Mouse (Mus musculus) frontal cortex, postnatal 25 days (tissue): Measurements from ENCODE around the gene Pcbp1.
"Not testable (repeated sequence)": the region's sequence is repeated elsewhere in the genome, so short reads cannot be mapped to it uniquely, and the experiment has no call there.

Experiments used
- DNase-seq, 2 experiments: peaks; one replicate each; pipeline ENCODE4 v3.0.0; 2022; ENCODE audit warnings: low spot score in 2 of 2

Gene Pcbp1

DNA sequence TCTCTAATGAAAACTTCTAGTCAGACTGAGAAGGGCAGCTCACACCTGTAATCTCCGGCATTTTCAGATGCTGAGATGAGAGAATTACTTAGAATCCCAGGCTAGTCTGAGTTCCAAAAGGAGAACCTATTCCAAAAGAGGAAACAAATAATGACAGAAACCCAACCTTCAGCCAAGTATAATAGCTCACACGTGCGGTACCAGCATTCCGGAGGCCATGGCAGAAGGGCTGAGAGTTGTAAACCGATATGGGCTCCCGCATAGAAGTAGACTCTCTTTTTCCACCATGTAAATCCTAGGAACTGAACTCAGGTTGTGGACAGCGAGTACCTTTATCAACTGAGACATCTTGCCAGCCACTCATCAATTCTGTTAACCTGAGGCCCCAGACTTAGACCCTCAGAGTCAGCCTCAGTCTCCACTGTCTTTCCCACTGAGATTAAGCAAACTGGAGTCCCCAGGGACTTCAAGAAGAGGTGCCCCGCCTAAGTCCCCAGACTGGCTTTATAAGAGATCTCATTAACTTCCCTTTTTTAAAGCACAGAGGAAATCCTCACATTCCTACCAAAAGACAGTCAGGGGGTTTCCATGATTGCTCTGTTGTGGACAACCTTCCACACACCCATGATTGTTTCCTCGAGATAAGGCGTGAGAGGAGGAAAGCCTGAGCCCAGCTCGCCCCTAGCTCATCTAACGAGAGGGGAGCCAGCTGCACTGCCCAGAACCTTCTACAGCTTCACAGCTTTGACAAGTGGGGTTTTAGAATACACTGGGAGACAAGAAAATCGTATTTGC lies 32.5 kb downstream of the Pcbp1 start:
- no peak for DNase-seq

DNA sequence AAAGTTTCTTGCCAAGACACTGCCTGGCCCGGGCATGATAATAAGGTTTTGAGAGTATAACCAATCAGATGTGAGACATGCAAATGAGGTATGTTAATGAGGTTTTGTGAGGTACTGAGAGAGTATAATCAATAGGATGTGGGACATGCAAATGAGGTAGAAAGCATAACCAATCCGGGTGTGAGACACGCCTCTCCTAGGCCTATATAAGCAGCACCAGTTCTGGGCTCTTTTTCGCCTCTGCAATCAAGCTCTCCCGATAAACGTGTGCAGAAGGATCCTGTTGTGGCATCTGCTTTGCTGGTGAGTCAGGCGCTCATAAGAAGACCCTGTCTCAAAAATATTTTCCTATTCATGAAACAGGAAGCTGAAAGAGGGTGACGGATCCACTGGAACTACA lies 35.7 kb downstream of the Pcbp1 start:
- DNase-seq = not testable (repeated sequence)

DNA sequence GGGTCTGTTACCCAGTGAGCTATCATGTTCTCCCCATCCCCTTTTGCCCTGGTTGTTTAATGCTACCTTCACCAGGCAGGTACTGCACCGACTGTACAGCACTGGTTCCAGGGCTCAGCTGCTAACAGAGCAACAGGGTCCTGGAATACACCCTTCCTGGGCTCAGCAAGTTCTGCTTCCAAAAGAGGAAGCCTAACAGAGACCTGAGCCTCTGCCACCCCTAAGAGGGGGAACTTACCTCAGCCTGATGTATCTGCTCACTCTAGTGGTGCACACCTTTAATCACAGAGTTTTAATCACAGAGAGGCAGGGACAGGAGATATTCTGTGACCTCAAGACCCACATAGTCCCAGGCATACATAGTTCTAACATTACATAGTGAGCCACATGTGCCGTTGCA lies 36.2 kb downstream of the Pcbp1 start:
- DNase-seq = no peak

DNA sequence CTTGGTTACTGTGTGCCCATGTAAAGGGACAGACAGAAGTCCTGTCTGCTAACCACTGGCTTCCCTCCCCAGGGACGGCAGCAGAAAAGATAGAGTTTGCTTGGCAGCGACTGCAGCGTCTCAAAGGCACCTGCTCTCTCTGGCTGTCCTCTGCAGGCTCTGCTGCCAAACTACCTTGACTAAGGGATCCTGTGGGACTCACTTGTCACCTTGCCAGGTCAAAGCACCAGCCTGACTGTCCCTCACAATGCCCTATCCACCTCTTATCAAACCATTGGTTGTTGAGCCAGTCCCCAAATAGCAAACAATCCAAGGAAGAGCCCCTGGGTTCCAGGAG lies 38.0 kb downstream of the Pcbp1 start:
- DNase-seq = no peak

DNA sequence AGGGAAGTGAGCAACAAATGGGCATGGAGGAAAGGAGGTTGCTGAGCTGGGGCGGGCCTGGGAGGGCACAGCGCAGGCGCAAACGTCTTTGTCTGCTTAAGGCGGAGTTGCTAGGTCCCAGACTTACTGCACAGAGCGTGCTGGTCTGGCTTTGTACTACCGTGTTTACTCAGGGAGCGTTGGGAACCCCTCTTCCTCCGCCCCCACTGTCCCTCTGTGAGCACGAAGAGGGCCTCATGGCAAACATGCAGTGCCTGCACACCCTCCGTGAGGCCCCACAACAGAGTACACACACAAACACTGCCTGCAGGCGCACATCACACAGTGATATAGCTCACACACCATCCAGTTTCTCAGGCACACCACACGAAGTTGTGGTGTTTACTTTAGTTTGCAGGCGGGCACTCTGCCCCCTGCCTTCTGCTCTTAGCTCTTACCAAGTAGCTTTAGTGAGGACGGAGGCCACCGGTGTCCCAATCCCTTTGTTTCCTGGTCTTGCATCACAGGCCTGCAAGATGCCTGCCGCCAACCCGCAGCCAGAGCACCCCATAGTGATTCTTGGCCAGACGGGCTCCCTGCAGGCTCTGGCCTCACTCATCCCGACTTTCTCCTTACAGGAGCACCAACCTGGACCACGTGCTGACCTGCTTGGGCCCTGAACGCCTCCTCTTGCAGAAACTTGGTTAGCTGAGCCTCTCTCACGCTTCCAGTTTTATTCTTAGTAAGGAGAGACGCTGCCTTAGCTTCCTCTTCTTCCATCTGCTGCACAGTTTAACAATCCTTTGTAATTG lies 38.6 kb downstream of the Pcbp1 start:
- peak; percentile 51 to 52 for DNase-seq

DNA sequence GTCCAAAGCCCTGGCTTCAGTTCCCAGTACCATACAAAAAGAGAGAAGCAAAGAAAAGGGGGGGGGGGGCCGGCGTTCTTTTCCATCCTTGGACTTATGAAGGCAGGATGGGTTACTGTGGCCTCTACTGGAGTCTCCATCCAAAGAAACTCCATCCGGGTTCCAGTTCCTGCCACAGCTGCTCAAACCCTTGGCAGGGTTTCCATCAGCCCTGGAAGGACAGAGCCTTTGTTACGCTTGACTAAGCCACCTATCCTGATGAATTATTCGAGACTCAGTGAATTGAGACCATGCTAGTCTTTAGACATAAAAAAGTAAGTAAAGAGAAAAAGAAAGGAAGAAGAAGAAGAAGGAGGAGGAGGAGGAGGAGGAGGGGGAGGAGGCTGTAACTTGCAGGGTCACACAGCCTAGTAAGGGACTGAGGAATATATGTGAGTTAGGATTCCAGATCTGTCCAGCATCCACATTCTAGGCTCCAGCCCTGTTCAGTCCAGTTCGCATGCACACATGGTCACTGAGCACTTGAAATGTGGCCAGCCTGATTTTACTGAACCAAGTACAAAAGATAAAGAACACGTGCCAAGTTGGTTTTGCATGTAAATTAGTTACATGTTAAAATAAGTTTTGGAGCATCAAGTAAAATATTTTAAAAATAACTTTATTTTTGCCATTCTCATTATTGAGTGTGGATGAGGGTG lies 40.0 kb downstream of the Pcbp1 start:
- no peak for DNase-seq

DNA sequence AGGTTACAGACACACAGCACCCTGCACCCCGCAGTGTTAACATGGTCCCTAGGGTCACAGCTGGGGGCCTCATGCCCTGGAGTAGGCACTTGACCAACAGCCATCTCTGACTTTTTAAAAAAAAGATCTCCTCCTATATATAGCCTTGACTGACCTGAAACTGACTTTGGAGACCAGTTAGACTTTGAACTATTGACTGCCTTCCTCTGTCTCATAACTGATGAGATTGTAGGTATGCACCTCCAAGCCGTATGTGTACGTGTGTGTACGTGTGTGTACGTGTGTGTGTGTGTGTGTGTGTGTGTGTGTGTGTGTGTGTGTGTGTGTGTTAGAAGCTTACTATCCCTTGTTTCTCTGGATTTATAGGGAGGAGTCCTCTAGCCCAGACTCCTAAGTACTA lies 44.2 kb downstream of the Pcbp1 start:
- no peak for DNase-seq

DNA sequence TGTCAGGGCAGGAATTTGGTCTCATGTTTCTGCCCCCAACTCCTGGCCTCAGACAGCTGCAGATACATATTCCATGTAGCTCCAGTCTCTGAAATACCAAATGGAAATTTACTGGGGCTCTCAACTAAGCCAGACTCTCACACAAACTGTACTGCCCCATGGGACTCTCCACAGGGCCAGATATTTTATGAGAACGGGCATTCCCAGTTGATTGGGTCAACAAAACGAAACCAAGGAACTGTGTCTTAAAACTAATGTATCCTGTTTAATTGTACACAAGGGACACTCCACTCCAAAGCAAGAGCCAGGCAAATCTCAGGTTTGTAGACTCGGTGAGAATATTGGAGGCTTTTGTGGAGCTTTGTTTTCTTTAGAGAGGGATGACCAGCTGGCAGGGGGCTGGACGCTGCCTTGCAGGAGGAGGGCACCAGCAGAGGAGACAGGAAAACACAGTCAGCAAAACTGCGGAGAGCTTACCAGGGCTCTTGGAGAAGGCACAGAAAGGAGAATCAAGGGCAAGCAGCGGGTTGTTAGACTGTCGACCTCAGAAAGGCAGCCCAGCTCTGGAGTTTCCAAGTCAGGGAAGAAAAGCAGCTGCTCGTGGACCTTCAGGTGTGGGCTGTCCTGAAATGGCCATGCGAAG lies 45.8 kb downstream of the Pcbp1 start:
- no peak for DNase-seq

DNA sequence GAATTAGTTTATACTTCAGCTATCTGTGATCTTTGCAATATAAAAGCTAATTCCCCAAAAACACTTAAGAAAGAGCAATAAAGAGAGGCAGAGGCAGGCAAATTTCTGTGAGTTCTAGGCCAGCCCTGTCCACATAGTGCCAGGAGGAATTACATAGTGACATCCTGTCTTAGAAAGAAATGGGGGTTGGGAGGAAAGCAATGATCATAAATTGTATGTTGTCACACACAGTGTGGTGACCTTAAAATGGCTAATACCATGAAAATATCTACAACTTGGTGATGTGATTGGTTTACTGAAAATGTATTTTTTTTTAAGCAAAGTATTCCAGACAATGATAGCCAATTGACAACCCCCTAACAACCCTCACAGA lies 46.3 kb downstream of the Pcbp1 start:
- no peak for DNase-seq

DNA sequence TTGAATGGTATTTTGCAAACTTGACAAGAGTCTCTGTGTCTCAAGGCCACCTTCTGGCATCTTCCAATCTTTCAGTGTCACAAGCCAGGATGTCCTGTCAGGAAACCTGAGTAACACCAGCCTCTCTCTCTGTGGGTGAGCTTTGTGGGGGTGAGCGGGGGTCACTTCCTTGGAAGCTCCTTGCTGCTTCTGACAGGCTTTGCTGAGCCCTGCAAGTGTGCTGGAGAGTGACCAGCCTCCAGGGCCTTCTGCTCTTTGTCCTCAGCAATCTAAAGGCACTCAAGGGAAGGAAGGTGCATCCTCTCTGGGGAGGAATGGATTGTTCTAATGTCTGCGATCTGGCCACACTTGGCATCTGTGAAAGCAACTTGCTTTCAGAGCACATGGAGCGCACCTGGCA lies 46.8 kb downstream of the Pcbp1 start:
- no peak for DNase-seq

DNA sequence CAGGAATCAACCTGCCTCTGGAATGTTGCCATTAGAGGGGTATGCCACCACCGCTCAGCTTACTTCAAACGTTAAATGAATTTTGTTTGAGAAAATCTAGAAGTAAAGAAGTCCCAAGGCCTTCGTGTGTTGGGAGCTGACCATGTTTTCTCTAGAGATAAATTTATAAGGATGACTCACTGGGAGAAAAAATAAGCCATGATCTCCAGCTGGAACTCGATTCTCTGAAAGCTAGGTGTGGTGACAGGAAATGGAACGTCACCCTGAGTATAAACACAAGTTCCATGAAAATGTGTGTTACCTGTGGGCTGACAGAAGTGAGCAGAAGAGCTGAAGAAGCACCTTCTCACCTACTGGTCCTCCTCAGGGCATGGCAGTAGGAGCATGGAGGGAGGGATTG lies 49.2 kb downstream of the Pcbp1 start:
- no peak for DNase-seq

DNA sequence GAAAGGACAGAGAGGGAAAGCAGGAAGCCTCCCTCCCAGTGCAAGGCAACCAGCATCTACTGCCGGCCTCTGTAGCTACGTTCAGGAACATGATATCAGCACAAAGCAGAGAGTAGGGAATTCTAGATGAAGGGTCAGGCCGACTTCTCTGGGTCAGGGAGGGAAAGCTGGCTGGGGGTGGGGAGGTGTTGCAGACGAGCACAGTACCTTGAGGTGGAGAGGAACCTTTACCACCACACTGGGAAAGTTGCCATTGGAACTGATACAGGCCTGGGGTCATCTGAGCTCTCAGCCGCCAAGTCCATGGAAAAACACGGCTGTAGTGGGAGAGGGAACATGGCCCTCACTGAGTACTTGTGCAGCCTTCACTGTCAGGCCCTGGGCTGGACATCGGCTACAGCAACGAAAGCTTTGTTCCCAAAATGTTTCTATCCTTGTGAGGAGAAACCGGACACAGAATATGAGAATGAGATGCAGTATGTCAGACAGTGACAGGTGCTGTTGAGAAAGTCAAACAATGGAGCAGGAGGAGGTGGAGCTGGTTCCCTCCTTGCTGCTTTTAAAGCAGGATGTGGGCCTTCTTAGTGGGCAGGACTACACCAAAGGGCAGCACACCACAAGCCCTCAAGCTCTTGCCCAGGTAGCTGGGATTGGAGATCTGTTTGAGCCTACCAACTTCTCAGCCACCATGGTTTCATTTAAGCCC lies 50.5 kb downstream of the Pcbp1 start:
- no peak for DNase-seq

DNA sequence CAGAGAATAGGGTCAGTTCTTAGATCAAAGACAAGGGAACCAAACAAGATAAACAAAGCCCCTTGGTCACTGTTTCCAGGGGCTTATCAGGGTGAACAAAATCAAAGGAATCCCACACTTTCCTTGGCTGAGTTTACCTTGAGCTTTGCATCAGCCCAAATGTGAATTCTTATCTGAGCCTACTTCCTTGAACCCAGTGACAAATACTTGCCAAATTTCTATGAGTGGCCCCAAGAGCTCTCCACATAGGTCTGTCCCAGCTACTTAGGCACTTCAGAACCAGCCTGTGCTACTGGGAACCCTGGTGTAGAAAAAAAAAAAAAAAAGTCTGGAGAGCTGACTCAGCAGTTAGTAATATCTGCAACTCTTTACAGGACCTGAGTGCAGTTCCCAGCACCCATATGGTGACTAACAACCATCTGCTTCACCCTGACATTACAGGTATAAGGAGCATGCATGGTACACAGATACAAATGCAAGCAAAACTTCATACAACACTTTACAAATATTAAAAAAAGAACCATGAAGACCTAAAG lies 51.4 kb downstream of the Pcbp1 start:
- no peak for DNase-seq
